Mouse (Mus musculus) heart, postnatal 0 days (tissue): ENCODE data around the gene Cacna1e. TPM values are rescaled to one million over a fixed set of nuclear protein-coding genes. Genes with fewer than 3 reads are reported as not detected.

Experiments
- ATAC-seq: fragments of 200-750 bp; cut with Nextera tagmentation; 2 replicates; pipeline ENCODE4 v1.8.0; 2017; ENCODE audit warnings: low read depth, moderate number of reproducible peaks, moderate library complexity; ENCODE audit not compliant: insufficient read depth
- DNase-seq: peaks from one replicate; pipeline ENCODE4 v3.0.0-alpha.2; 2016; ENCODE audit warnings: low spot score
- H3K27ac ChIP-seq: fragments of 300-500 bp; sonication (generic); 2 replicates; pipeline ENCODE4 v1.5.1; 2014; ENCODE audit warnings: low read depth, mild to moderate bottlenecking
- H3K27me3 ChIP-seq: fragments of 300-500 bp; sonication (generic); 2 replicates; pipeline ENCODE4 v1.6.1; 2014; ENCODE audit warnings: low read length, mixed read lengths; ENCODE audit not compliant: control insufficient read depth, insufficient read depth
- H3K36me3 ChIP-seq: fragments of 300-500 bp; sonication (generic); replicated peaks from 2 replicates; pipeline ENCODE4 v1.6.1; 2014; ENCODE audit warnings: low read length, mixed read lengths; ENCODE audit not compliant: control insufficient read depth, insufficient read depth
- H3K4me1 ChIP-seq: fragments of 300-500 bp; sonication (generic); 2 replicates; pipeline ENCODE4 v1.6.1; 2014; ENCODE audit warnings: antibody characterized with exemption; ENCODE audit not compliant: control insufficient read depth, insufficient read depth
- H3K4me2 ChIP-seq: fragments of 300-500 bp; sonication (generic); 2 replicates; pipeline ENCODE4 v1.6.1; 2014; ENCODE audit warnings: low read depth, mild to moderate bottlenecking, low read length, moderate library complexity
- H3K4me3 ChIP-seq: fragments of 300-500 bp; sonication (generic); 2 replicates; pipeline ENCODE4 v1.5.1; 2014; ENCODE audit warnings: low read depth, low read length
- H3K9ac ChIP-seq: fragments of 300-500 bp; sonication (generic); replicated peaks from 2 replicates; pipeline ENCODE4 v1.6.1; 2014; ENCODE audit warnings: low read depth, low read length, mixed read lengths
- H3K9me3 ChIP-seq: fragments of 300-500 bp; sonication (generic); replicated peaks from 2 replicates; pipeline ENCODE4 v1.6.1; 2016; ENCODE audit warnings: low read length; ENCODE audit not compliant: control insufficient read depth
- CTCF ChIP-seq: IDR thresholded peaks from 2 replicates; pipeline ENCODE4 v1.5.1; 2016; ENCODE audit warnings: antibody characterized with exemption, control low read depth, low read depth
- EP300 ChIP-seq: IDR thresholded peaks from 2 replicates; pipeline ENCODE4 v1.6.1; 2016; ENCODE audit warnings: antibody characterized with exemption, low read depth
- WGBS: fragments of 180-500 bp; shearing (Covaris S2); extraction: QIAGEN DNeasy Blood & Tissue Kit; methylation state at CpG from one replicate; pipeline ENCODE4 v1.1.7; 2014; 5-methylcytosine and 5-hydroxymethylcytosine counted together
- polyA plus RNA-seq: library from polyadenylated mRNA; unstranded; fragments of >200 nt; fragmentation: Nextera tagmentation; extraction: Ambion mirVana; gene quantifications from 2 replicates; pipeline ENCODE4 v1.2.1, GENCODE M21; 2015
- total RNA-seq: library from RNA; depleted of rRNA; stranded (reverse); fragments of >200 nt; gene quantifications from 2 replicates; pipeline ENCODE4 v1.2.3, GENCODE M21; 2014; ENCODE audit warnings: low replicate concordance; rRNA removed

Gene Cacna1e
- total and polyA plus RNA-seq, 2 experiments from 2014 or later: 0.04 to 0.08 TPM

DNA sequence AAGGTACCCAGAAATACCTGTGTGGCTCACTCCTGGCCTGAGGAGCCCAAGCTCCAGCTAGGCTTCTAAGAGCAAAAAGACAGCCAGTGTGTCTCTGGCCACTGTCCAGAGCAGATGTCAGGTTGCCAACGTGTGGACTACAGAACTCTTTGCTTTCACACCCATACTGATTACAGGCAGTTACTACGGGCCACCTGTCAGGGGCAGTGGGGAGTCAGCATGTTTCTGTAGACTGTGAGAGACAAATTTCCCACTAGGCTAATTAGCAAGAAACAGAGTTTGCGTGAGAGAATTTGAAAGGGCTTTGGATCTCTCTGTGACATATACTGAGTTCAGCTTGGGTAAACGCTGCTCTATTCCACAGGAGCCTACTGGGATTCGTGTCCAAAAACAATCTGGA lies 466.0 kb downstream of the Cacna1e start:
- H3K36me3 ChIP-seq: no peaks in the 10 kb centered on the region
- H3K27me3 ChIP-seq: no peaks in the 10 kb centered on the region
- no peak overlapping the region for H3K9ac ChIP-seq
- WGBS: 46% methylated on average over 5 of the region's 5 CpGs
- no peak overlapping the region for H3K27ac ChIP-seq
- no peaks in the 10 kb centered on the region for H3K4me1 ChIP-seq
- ATAC-seq (no peak), DNase-seq (no peak)
- H3K9me3 ChIP-seq: no peaks in the 10 kb centered on the region
- no peak overlapping the region for H3K4me2 ChIP-seq
- H3K4me3 ChIP-seq: no peak overlapping the region
- TF ChIP-seq EP300 (no peak), CTCF (no peak)

DNA sequence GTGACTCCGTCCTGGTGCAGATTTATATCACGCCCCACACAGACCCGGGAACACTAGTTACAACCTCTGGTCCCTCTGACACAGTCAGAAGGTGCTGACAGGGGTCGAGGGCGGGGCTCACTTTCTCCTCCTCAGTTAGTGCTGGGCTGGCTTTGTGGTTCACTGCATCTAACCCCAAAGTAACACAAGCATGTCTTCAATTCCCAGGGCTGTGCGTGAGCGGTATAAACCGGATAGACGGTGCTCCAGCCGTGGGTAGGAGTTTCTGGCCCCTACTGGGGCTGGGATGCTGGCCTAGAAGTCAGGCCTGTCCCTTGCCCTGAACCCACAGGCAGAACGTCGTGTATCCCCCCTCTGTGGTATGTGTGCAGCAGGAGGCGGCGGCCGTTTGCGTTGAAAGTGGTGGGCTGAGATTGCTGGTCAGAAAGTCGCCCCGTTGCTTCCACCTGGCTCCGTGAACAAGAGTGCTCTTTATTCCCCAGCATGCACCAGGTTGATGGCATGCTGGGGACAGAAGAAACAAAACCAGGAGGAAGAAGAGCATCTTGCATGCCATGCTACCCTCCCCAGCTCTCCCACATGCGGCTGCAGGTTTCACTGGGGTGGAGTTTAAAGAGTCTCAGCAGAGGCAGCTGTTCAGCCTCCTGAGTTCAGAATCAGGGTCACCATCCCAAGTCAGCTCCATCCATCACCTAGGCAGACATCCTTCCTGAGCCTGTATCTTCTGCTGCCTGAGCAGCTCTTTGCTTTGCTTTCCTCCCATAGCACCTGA lies 467.7 kb downstream of the Cacna1e start:
- H3K9ac ChIP-seq: no peak overlapping the region
- no peak overlapping the region for H3K4me2 ChIP-seq
- no peaks in the 10 kb centered on the region for H3K27me3 ChIP-seq
- no peak for ATAC-seq
- no peaks in the 10 kb centered on the region for H3K4me1 ChIP-seq
- no peaks in the 10 kb centered on the region for H3K36me3 ChIP-seq
- 46% methylated on average over 20 of the region's 20 CpGs for WGBS
- H3K4me3 ChIP-seq: no peak overlapping the region
- H3K27ac ChIP-seq: no peak overlapping the region
- TF ChIP-seq EP300: no peak
- no peak for TF ChIP-seq CTCF
- DNase-seq: no peak
- H3K9me3 ChIP-seq: no peaks in the 10 kb centered on the region

DNA sequence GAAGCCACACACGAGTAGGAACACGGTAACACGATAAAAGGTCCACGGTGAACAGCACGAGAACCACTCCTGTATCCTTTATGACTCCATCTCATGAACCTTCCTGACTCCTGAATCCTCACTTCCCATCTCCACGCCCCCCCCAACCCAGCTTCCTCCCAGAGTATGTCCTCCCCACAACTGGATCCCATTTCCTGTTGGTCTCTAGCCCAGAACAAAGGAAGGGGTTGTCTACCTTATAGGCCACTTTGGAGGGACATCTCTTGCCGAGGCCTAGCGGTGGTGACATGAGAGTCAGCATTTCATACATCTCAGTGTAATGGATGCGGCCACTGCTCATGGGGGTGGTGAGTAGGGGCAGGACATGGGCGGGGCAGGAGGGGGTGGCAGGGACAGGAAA lies 468.5 kb downstream of the Cacna1e start:
- H3K9me3 ChIP-seq: no peaks in the 10 kb centered on the region
- H3K36me3 ChIP-seq: no peaks in the 10 kb centered on the region
- ATAC-seq (no peak), DNase-seq (no peak)
- no peak overlapping the region for H3K4me3 ChIP-seq
- H3K27ac ChIP-seq: no peak overlapping the region
- 72% methylated on average over 10 of the region's 10 CpGs for WGBS
- no peaks in the 10 kb centered on the region for H3K27me3 ChIP-seq
- no peak for TF ChIP-seq CTCF
- no peak for TF ChIP-seq EP300
- H3K9ac ChIP-seq: no peak overlapping the region
- no peaks in the 10 kb centered on the region for H3K4me1 ChIP-seq
- no peak overlapping the region for H3K4me2 ChIP-seq

DNA sequence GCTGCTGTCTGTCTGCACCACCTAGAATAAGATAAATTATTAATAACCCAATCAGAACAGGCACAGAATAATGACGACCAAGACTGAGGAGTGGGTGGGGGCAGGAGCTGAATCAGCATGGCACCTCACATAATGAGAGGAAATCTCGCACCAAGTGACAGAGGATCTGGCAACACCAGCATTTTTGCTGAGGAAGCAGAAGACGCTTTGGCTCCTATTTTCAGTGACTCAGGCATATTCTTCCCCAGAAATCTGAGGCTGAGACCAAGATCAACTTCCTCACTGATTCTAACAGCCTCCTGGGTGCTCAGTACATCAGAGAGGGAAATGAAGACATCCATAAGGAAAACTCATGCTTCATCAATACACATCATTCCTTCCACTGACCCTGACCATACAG lies 471.2 kb downstream of the Cacna1e start:
- no peak for DNase-seq
- Histone ChIP-seq H3K27me3 (no peaks in the 10 kb centered on the region), H3K27ac (no peak overlapping the region), H3K4me3 (no peak overlapping the region), H3K9ac (no peak overlapping the region), H3K4me2 (no peak overlapping the region), H3K4me1 (no peaks in the 10 kb centered on the region), H3K9me3 (no peaks in the 10 kb centered on the region), H3K36me3 (no peaks in the 10 kb centered on the region)
- no peak for TF ChIP-seq CTCF
- TF ChIP-seq EP300: no peak
- ATAC-seq: no peak
- 57% methylated on average over 3 of the region's 3 CpGs for WGBS

DNA sequence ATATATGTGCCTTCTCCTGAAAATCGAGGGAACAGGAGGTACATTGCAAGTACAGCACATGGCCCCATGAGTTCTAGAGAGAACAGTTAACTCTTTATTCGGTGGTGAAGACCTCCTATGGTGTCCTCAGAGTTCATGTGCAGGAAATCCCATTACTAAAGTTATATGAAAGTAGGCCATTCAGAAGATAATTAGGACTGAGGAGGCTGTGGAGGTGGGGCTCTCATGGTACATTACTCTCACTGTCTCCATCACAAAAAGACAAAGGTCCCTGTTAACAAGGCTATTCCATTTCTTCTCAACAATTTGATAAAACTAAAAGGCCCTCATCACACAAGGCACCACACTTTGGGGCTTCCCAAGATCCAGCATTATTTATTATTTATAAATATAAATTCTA lies 475.2 kb downstream of the Cacna1e start:
- Histone ChIP-seq H3K9me3 (no peaks in the 10 kb centered on the region), H3K9ac (no peak overlapping the region), H3K4me2 (no peak overlapping the region), H3K4me1 (no peaks in the 10 kb centered on the region), H3K4me3 (no peak overlapping the region), H3K36me3 (no peaks in the 10 kb centered on the region), H3K27me3 (no peaks in the 10 kb centered on the region), H3K27ac (no peak overlapping the region)
- no peak for DNase-seq
- no peak for ATAC-seq
- WGBS: 75% methylated on average over 2 of the region's 2 CpGs
- no peak for TF ChIP-seq CTCF
- TF ChIP-seq EP300: no peak

DNA sequence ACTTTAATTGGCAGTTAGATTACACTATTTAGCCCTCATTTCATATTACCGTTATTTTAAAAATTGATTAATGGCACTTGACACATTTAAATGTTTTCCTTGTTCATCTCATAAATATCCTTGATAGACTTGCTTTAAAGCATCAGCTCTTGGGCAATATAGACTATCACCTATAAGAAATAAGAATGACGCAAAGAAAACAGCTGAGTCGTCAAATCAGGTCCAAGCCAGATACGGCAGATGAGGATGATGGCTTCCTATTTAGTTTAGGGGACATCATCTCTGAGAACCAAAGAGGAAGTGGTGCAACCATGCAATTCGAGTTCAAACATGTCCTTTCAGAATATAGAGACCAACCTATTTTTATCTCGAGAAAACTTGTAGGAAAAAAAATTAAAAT lies 492.3 kb downstream of the Cacna1e start:
- H3K9ac ChIP-seq: no peak overlapping the region
- H3K4me3 ChIP-seq: no peak overlapping the region
- H3K27ac ChIP-seq: no peak overlapping the region
- no peaks in the 10 kb centered on the region for H3K4me1 ChIP-seq
- H3K27me3 ChIP-seq: no peaks in the 10 kb centered on the region
- no peaks in the 10 kb centered on the region for H3K9me3 ChIP-seq
- H3K36me3 ChIP-seq: no peaks in the 10 kb centered on the region
- no peak for ATAC-seq
- DNase-seq: no peak
- TF ChIP-seq CTCF (no peak), EP300 (no peak)
- WGBS: 75% methylated on average over 6 of the region's 6 CpGs
- no peak overlapping the region for H3K4me2 ChIP-seq

Other genes starting within 250 kb of the Cacna1e start
- 50.4 and 56.2 TPM in 2 replicates for gene Ier5, start 215.1 kb upstream of the Cacna1e start, total RNA-seq
- gene Ier5, start 215.1 kb upstream of the Cacna1e start, polyA plus RNA-seq: 3.1 and 3.9 TPM in 2 replicates